In the genomic region with DNA sequence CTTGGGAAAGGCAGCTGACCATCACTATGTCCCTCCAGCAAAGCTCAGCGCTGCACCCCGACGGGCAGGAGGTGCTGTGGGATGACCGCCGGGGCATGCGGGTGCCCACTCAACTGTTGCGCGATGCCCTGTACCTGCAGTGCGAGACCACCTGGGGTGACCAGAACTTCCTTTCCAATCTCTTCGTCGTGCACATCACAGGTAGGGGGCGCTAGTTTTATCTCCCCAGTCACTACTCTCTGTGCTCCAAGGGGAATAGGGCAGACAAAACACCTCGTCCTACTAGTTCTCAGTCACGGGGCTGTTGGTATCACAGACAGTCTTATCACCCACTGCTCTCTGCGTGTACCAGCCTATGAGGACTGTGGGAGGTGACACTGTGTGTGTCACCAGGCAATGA, we compare ENCODE assay signal across 25 mouse cellular contexts. TPM values are rescaled to one million over a fixed set of nuclear protein-coding genes. Genes with fewer than 3 reads are reported as not detected.
DNase-seq lines count a peak whose midpoint lies in the region; ATAC-seq and TF ChIP-seq lines count a peak whose summit lies in the region.
"Had no signal": no experiment of that assay in that cellular context is flagged by ENCODE, and none has a peak within 500 bp of the region (broad histone marks: within the 10 kb centered on the region; RNA-seq: fewer than 3 reads in every experiment).

No protein-coding gene starts in this region.

- no peak for ATAC-seq in kidney, postnatal 0 days (replicated peaks; ENCODE audit: low FRiP score, low read depth)
- no peak for ATAC-seq in midbrain, postnatal 0 days (ENCODE audit: low FRiP score)
- no peak for ATAC-seq in midbrain, embryonic 15.5 days (replicated peaks)
- 0 out of 2 replicates have a peak, but pooled peaks have one; percentile 24 for ATAC-seq in megakaryocyte-erythroid progenitor cell, adult 5-6 weeks (replicated peaks; ENCODE audit: low FRiP score, low TSS enrichment, poor library complexity, severe bottlenecking)

- no peak for TF ChIP-seq POLR2A in kidney, adult 2 months (IDR thresholded peaks at IDR 0.05; ENCODE audit: low read depth, low read length)

- no peaks in the 10 kb centered on the region for H3K36me3 ChIP-seq in kidney, postnatal 0 days (ENCODE audit: insufficient read depth, low read length)
- no peaks in the 10 kb centered on the region for H3K36me3 ChIP-seq in kidney, adult 2 months (ENCODE audit: control insufficient read depth, insufficient read depth, low read length)
- no peaks in the 10 kb centered on the region for H3K36me3 ChIP-seq in midbrain, postnatal 0 days (ENCODE audit: insufficient read depth, low read length)
- no peaks in the 10 kb centered on the region for H3K36me3 ChIP-seq in midbrain, embryonic 15.5 days (replicated peaks)
- H3K36me3 ChIP-seq: forebrain, embryonic 12.5 days; kidney, embryonic 15.5 days; lung, embryonic 15.5 days; neural tube, embryonic 15.5 days; stomach, embryonic 15.5 days had no signal

- H3K4me1 ChIP-seq in kidney, postnatal 0 days (replicated peaks; ENCODE audit: insufficient read depth, low read length), result no peaks in the 10 kb centered on the region
- H3K4me1 ChIP-seq in kidney, adult 2 months (ENCODE audit: control insufficient read depth, insufficient read depth, low read length), result no peaks in the 10 kb centered on the region
- H3K4me1 ChIP-seq in midbrain, postnatal 0 days (ENCODE audit: insufficient read depth, low read length), result no peaks in the 10 kb centered on the region
- no peaks in the 10 kb centered on the region for H3K4me1 ChIP-seq in midbrain, embryonic 15.5 days
- H3K4me1 ChIP-seq: forebrain, embryonic 12.5 days; lung, embryonic 15.5 days; neural tube, embryonic 15.5 days; stomach, embryonic 15.5 days had no signal

- WGBS in kidney, postnatal 0 days, result 62% methylated on average over 15 of the region's 15 CpGs
- WGBS in kidney, adult 2 months, result 69% methylated on average over 15 of the region's 15 CpGs
- WGBS in midbrain, postnatal 0 days, result 64% methylated on average over 15 of the region's 15 CpGs
- 62% methylated on average over 15 of the region's 15 CpGs for WGBS in midbrain, embryonic 15.5 days

- TF ChIP-seq CTCF in kidney, postnatal 0 days (IDR thresholded peaks at IDR 0.05; ENCODE audit: low read depth), result peak; percentile 25; the same call in 1 of the 2 replicates
- TF ChIP-seq CTCF in kidney, adult 2 months (conservative IDR thresholded peaks at IDR 0.05; ENCODE audit: insufficient read depth, insufficient read length, low read depth, low read length), result no peak
- peak; percentile 26; the same call in 1 of the 2 replicates for TF ChIP-seq CTCF in midbrain, postnatal 0 days (IDR thresholded peaks at IDR 0.05)

- no peaks in the 10 kb centered on the region for H3K27me3 ChIP-seq in kidney, postnatal 0 days (ENCODE audit: insufficient read depth, low read length)
- H3K27me3 ChIP-seq in kidney, adult 2 months (replicated peaks; ENCODE audit: control insufficient read depth, insufficient read depth, low read length), result no peaks in the 10 kb centered on the region
- H3K27me3 ChIP-seq in midbrain, postnatal 0 days (ENCODE audit: insufficient read depth, low read length), result no peaks in the 10 kb centered on the region
- H3K27me3 ChIP-seq in midbrain, embryonic 15.5 days (replicated peaks), result no peaks in the 10 kb centered on the region
- H3K27me3 ChIP-seq: forebrain, embryonic 12.5 days; kidney, embryonic 15.5 days; lung, embryonic 15.5 days; neural tube, embryonic 15.5 days; stomach, embryonic 15.5 days had no signal

- H3K9me3 ChIP-seq in kidney, postnatal 0 days (replicated peaks; ENCODE audit: low read length), result no peaks in the 10 kb centered on the region
- H3K9me3 ChIP-seq in midbrain, postnatal 0 days (ENCODE audit: low read length), result no peaks in the 10 kb centered on the region
- H3K9me3 ChIP-seq in midbrain, embryonic 15.5 days, result no peaks in the 10 kb centered on the region
- H3K9me3 ChIP-seq: forebrain, embryonic 12.5 days; kidney, embryonic 15.5 days; lung, embryonic 15.5 days; neural tube, embryonic 15.5 days; stomach, embryonic 15.5 days had no signal

- H3K4me3 ChIP-seq in kidney, postnatal 0 days (replicated peaks; ENCODE audit: low read depth, low read length), result no peak overlapping the region
- no peak overlapping the region for H3K4me3 ChIP-seq in kidney, adult 2 months (ENCODE audit: insufficient read depth, low read depth, low read length)
- no peak overlapping the region for H3K4me3 ChIP-seq in midbrain, postnatal 0 days (ENCODE audit: low read depth, low read length)
- H3K4me3 ChIP-seq in midbrain, embryonic 15.5 days, result no peak overlapping the region
- H3K4me3 ChIP-seq: forebrain, embryonic 12.5 days; kidney, embryonic 15.5 days; lung, embryonic 15.5 days; neural tube, embryonic 15.5 days; stomach, embryonic 15.5 days had no signal

- no peak overlapping the region for H3K4me2 ChIP-seq in kidney, postnatal 0 days (ENCODE audit: low read length)
- H3K4me2 ChIP-seq in midbrain, postnatal 0 days (ENCODE audit: low read depth, low read length, poor library complexity, severe bottlenecking), result no peak overlapping the region
- no peak overlapping the region for H3K4me2 ChIP-seq in midbrain, embryonic 15.5 days
- H3K4me2 ChIP-seq: forebrain, embryonic 12.5 days; kidney, embryonic 15.5 days; lung, embryonic 15.5 days; neural tube, embryonic 15.5 days; stomach, embryonic 15.5 days had no signal

- DNase-seq in kidney, postnatal 0 days (ENCODE audit: low spot score), result no peak
- DNase-seq in kidney, adult 2 months, result no peak
- no peak for DNase-seq in midbrain, postnatal 0 days (ENCODE audit: low spot score)
- DNase-seq in ES-CJ7 (ENCODE audit: low read depth, low spot score), result peak; percentile 67
- no peak for DNase-seq in right cerebral cortex, adult 2 months (ENCODE audit: low spot score in 2 of 2)
- DNase-seq: adrenal gland, adult 2 months; cerebellum, adult 8-10 months; gastrocnemius, postnatal 14 days; layer of hippocampus, postnatal 36 days; liver; midbrain, embryonic 14.5 days; right cerebral cortex, postnatal 25 days; thymus, adult 18-20 months had no signal

- H3K9ac ChIP-seq in kidney, postnatal 0 days (ENCODE audit: low read depth, low read length), result no peak overlapping the region
- no peak overlapping the region for H3K9ac ChIP-seq in midbrain, postnatal 0 days (replicated peaks; ENCODE audit: low read length, poor library complexity, severe bottlenecking)
- H3K9ac ChIP-seq in midbrain, embryonic 15.5 days, result no peak overlapping the region
- H3K9ac ChIP-seq: forebrain, embryonic 12.5 days; kidney, embryonic 15.5 days; lung, embryonic 15.5 days; neural tube, embryonic 15.5 days; stomach, embryonic 15.5 days had no signal

- H3K27ac ChIP-seq in kidney, postnatal 0 days, result no peak overlapping the region
- H3K27ac ChIP-seq in kidney, adult 2 months (ENCODE audit: insufficient read depth, low read depth, low read length), result no peak overlapping the region
- no peak overlapping the region for H3K27ac ChIP-seq in midbrain, postnatal 0 days (ENCODE audit: low read depth, low read length)
- H3K27ac ChIP-seq in midbrain, embryonic 15.5 days, result no peak overlapping the region
- H3K27ac ChIP-seq: forebrain, embryonic 12.5 days; kidney, embryonic 15.5 days; lung, embryonic 15.5 days; neural tube, embryonic 15.5 days; stomach, embryonic 15.5 days had no signal

RNA-seq across cellular contexts. Expression of gene Flt4, which starts 16.8 kb away (rescaled TPM):
- polyA plus RNA-seq in kidney, postnatal 0 days (2015; fragmentation: Nextera tagmentation; extraction: Ambion mirVana), result 5.3 and 5.6 TPM in 2 replicates
- polyA plus RNA-seq in kidney, adult 2 months (2012; rRNA removed), result 9.7 and 9.9 TPM in 2 replicates
- total RNA-seq in midbrain, postnatal 0 days (2014; rRNA removed), result 2.6 and 2.8 TPM in 2 replicates
- polyA plus RNA-seq in midbrain, postnatal 0 days (2015; fragmentation: Nextera tagmentation; extraction: Ambion mirVana), result 1.3 and 1.4 TPM in 2 replicates
- 1.9 TPM in 2 replicates for polyA plus RNA-seq in midbrain, embryonic 15.5 days (2015; fragmentation: Nextera tagmentation; extraction: Ambion mirVana)
- not detected in 2 replicates for total RNA-seq in megakaryocyte-erythroid progenitor cell, adult 5-6 weeks (2014; fragmentation: Nextera tagmentation)
- total RNA-seq in megakaryocyte-erythroid progenitor cell, adult 5-6 weeks (2017), result not detected in 2 replicates
- total RNA-seq: hematopoietic stem cell, adult 5-6 weeks had no signal

RNA-seq across cellular contexts. Expression of gene Scgb3a1, which starts 37.5 kb away (rescaled TPM):
- not detected in 2 replicates for polyA plus RNA-seq in kidney, postnatal 0 days (2015; fragmentation: Nextera tagmentation; extraction: Ambion mirVana)
- polyA plus RNA-seq in kidney, adult 2 months (2012; rRNA removed), result not detected in 2 replicates
- not detected in 2 replicates for total RNA-seq in midbrain, postnatal 0 days (2014; rRNA removed)
- polyA plus RNA-seq in midbrain, postnatal 0 days (2015; fragmentation: Nextera tagmentation; extraction: Ambion mirVana), result 0.59 TPM in 1 of 2 replicates, not detected in the other
- polyA plus RNA-seq in midbrain, embryonic 15.5 days (2015; fragmentation: Nextera tagmentation; extraction: Ambion mirVana), result not detected in 2 replicates
- not detected in 2 replicates for total RNA-seq in megakaryocyte-erythroid progenitor cell, adult 5-6 weeks (2014; fragmentation: Nextera tagmentation)
- total RNA-seq in megakaryocyte-erythroid progenitor cell, adult 5-6 weeks (2017), result not detected in 2 replicates
- total RNA-seq: adrenal gland, adult 2 months; common myeloid progenitor, adult 5-6 weeks; gastrocnemius, postnatal 14 days; hematopoietic stem cell, adult 5-6 weeks; layer of hippocampus, postnatal 36 days; megakaryocyte progenitor cell, adult 5-6 weeks had no signal
- polyA plus RNA-seq: adrenal gland, adult 2 months; embryonic facial prominence, embryonic 11.5 days; forebrain, embryonic 12.5 days; intestine, embryonic 14.5 days; kidney, embryonic 15.5 days; midbrain, embryonic 14.5 days; neural tube, embryonic 15.5 days; stomach, embryonic 15.5 days had no signal
